Mouse (Mus musculus) embryonic facial prominence, embryonic 12.5 days (tissue): ENCODE measurements around the gene Stpg4. TPM values are rescaled to one million over a fixed set of nuclear protein-coding genes. Genes with fewer than 3 reads are reported as not detected.

ENCODE experiments used
- ATAC-seq: fragments of 200-750 bp; cut with Nextera tagmentation; 2 replicates; pipeline ENCODE4 v1.8.0; 2017; ENCODE audit not compliant: insufficient number of reproducible peaks, insufficient read depth, low FRiP score, low TSS enrichment
- H3K27ac ChIP-seq: fragments of 300-500 bp; sonication (generic); 2 replicates; pipeline ENCODE4 v1.5.1; 2016; ENCODE audit warnings: mild to moderate bottlenecking
- H3K27me3 ChIP-seq: fragments of 300-500 bp; sonication (generic); 2 replicates; pipeline ENCODE4 v1.6.1; 2016; ENCODE audit warnings: mild to moderate bottlenecking, moderate library complexity
- H3K36me3 ChIP-seq: fragments of 300-500 bp; sonication (generic); 2 replicates; pipeline ENCODE4 v1.6.1; 2016; ENCODE audit warnings: mild to moderate bottlenecking
- H3K4me1 ChIP-seq: fragments of 300-500 bp; sonication (generic); 2 replicates; pipeline ENCODE4 v1.6.1; 2016
- H3K4me2 ChIP-seq: fragments of 300-500 bp; sonication (generic); replicated peaks from 2 replicates; pipeline ENCODE4 v1.6.1; 2016; ENCODE audit warnings: mild to moderate bottlenecking, moderate library complexity
- H3K4me3 ChIP-seq: fragments of 300-500 bp; sonication (generic); 2 replicates; pipeline ENCODE4 v1.5.1; 2016; ENCODE audit warnings: mild to moderate bottlenecking
- H3K9ac ChIP-seq: fragments of 300-500 bp; sonication (generic); 2 replicates; pipeline ENCODE4 v1.6.1; 2016; ENCODE audit warnings: mild to moderate bottlenecking, moderate library complexity
- H3K9me3 ChIP-seq: fragments of 300-500 bp; sonication (generic); 2 replicates; pipeline ENCODE4 v1.6.1; 2016; ENCODE audit warnings: mild to moderate bottlenecking, moderate library complexity
- WGBS: fragments of 180-500 bp; shearing (Covaris S2); methylation state at CpG from one replicate; pipeline ENCODE4 v1.1.7; 2016; 5-methylcytosine and 5-hydroxymethylcytosine counted together
- polyA plus RNA-seq: library from polyadenylated mRNA; unstranded; fragments of >200 nt; fragmentation: Nextera tagmentation; extraction: Ambion mirVana; gene quantifications from 2 replicates; pipeline ENCODE4 v1.2.1, GENCODE M21; 2016

Gene Stpg4
- polyA plus RNA-seq, 1 experiment from 2014 or later: not detected

DNA sequence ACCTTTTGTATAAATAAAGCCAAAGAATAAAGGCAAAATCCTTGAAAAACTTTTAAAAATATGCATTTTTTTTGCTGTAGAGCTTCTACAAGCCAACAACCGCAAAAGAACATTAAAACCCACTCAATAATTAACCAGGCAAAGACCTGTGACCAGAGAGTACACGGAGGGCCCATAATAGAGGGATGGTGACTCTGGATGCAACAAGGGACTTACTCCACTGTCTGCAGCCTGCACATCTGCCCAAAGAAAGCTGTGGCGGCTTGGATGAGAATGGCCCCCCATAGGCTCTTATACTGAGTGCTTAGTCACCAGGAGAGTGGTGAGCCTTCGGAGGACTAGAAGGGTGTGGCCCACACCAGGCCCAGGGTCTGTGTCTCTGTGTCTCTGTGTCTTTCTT lies 24.1 kb downstream of the Stpg4 start:
- Histone ChIP-seq H3K9me3 (no peaks in the 10 kb centered on the region), H3K27me3 (no peaks in the 10 kb centered on the region), H3K36me3 (no peaks in the 10 kb centered on the region), H3K4me2 (no peak overlapping the region), H3K4me1 (no peaks in the 10 kb centered on the region), H3K27ac (no peak overlapping the region), H3K4me3 (no peak overlapping the region), H3K9ac (no peak overlapping the region)
- WGBS: 84% methylated on average over 4 of the region's 4 CpGs
- ATAC-seq: no peak

GRCm38 (mm10) chr17:87402444-87402843 lies 25.1 kb downstream of the Stpg4 start:
- H3K9ac ChIP-seq: no peak overlapping the region
- WGBS: 89% methylated on average over 11 of the region's 11 CpGs
- no peak overlapping the region for H3K4me2 ChIP-seq
- H3K4me1 ChIP-seq: no peaks in the 10 kb centered on the region
- no peaks in the 10 kb centered on the region for H3K36me3 ChIP-seq
- no peaks in the 10 kb centered on the region for H3K9me3 ChIP-seq
- no peaks in the 10 kb centered on the region for H3K27me3 ChIP-seq
- no peak for ATAC-seq
- H3K4me3 ChIP-seq: no peak overlapping the region
- no peak overlapping the region for H3K27ac ChIP-seq

DNA sequence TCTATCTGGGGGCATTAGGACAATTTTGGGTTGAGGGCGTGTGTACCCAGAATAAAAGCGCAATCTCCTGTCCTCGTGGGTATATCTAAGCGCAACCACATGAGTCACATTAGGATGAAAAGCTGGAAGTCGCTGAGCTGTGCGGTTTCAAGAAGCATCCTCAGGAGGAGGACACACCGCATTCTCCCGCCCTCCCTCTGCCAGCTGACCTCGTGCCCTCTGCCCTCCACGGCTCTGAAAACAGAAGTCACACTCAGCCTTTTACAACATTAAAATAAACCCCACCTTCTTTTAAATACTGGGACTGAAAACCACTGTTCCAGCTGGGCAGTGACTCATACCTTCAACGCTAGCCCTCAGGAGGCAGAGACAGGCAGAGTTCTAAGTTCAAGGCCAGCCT lies 30.5 kb downstream of the Stpg4 start:
- H3K4me1 ChIP-seq: no peaks in the 10 kb centered on the region
- H3K27ac ChIP-seq: no peak overlapping the region
- no peaks in the 10 kb centered on the region for H3K36me3 ChIP-seq
- no peaks in the 10 kb centered on the region for H3K27me3 ChIP-seq
- no peak overlapping the region for H3K4me3 ChIP-seq
- no peak overlapping the region for H3K4me2 ChIP-seq
- no peaks in the 10 kb centered on the region for H3K9me3 ChIP-seq
- WGBS: 59% methylated on average over 11 of the region's 11 CpGs
- no peak for ATAC-seq
- H3K9ac ChIP-seq: no peak overlapping the region

DNA sequence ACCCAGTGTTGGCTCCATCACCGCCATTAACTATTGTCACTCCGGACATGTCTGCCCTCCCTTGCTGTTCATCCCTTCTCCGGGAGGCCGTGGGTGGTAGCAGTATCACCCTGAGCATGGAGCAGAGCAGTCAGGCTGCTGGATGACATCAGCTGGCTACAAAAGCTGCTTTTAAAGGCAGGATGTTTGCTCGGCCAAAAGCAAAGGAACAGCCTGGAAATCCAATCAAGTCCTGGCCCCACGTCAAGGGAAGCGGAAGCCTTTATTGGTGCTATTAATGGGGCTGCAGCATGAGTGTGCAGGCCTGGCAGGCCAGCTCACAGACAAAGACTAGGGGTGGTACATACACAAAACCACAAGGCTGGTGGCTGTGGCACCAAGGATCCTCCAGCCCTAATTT lies 36.3 kb downstream of the Stpg4 start:
- Histone ChIP-seq H3K4me2 (no peak overlapping the region), H3K27ac (no peak overlapping the region), H3K9me3 (no peaks in the 10 kb centered on the region), H3K9ac (no peak overlapping the region), H3K4me1 (no peaks in the 10 kb centered on the region), H3K27me3 (no peaks in the 10 kb centered on the region), H3K4me3 (no peak overlapping the region), H3K36me3 (no peaks in the 10 kb centered on the region)
- ATAC-seq: no peak
- WGBS: 80% methylated on average over 7 of the region's 7 CpGs

DNA sequence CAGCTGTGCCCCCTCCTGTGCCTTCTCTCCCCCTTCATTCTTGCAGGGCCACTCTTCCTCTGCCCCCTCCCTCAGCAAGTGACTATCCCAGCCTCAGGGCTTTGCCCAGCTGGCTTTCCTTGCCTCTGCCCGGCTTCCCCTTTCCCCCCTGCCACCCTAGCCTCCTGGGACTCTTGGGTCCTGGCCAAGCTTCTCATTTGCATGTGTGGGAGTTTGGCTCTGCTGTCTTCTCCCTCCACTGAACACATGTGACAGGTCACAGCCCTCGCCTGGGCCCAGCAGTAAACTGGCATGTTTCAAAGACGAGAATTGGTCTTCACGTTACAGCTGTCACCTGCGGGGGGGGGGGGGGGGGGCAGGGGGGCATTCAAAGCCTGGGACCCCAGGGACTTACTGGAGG lies 40.5 kb downstream of the Stpg4 start:
- H3K36me3 ChIP-seq: no peaks in the 10 kb centered on the region
- H3K9me3 ChIP-seq: no peaks in the 10 kb centered on the region
- WGBS: 36% methylated on average over 4 of the region's 5 CpGs
- no peak overlapping the region for H3K4me2 ChIP-seq
- no peaks in the 10 kb centered on the region for H3K4me1 ChIP-seq
- no peak overlapping the region for H3K27ac ChIP-seq
- no peak for ATAC-seq
- H3K27me3 ChIP-seq: no peaks in the 10 kb centered on the region
- H3K4me3 ChIP-seq: no peak overlapping the region
- no peak overlapping the region for H3K9ac ChIP-seq

GRCm38 (mm10) chr17:87385835-87386234 lies 41.7 kb downstream of the Stpg4 start:
- no peaks in the 10 kb centered on the region for H3K36me3 ChIP-seq
- no peak overlapping the region for H3K9ac ChIP-seq
- H3K4me1 ChIP-seq: no peaks in the 10 kb centered on the region
- H3K27me3 ChIP-seq: no peaks in the 10 kb centered on the region
- no peaks in the 10 kb centered on the region for H3K9me3 ChIP-seq
- no peak overlapping the region for H3K27ac ChIP-seq
- no peak for ATAC-seq
- WGBS: 84% methylated on average over 3 of the region's 3 CpGs
- H3K4me3 ChIP-seq: no peak overlapping the region
- H3K4me2 ChIP-seq: no peak overlapping the region

- Histone ChIP-seq H3K4me3 (no peak overlapping the region), H3K9me3 (no peaks in the 10 kb centered on the region), H3K4me2 (no peak overlapping the region), H3K9ac (no peak overlapping the region), H3K4me1 (peaks cover 41% of the 10 kb centered on the region), H3K27me3 (no peaks in the 10 kb centered on the region), H3K27ac (no peak overlapping the region), H3K36me3 (no peaks in the 10 kb centered on the region)
- ATAC-seq: no peak
- WGBS: 85% methylated on average over 9 of the region's 9 CpGs
These were observed 46.9 kb downstream of the Stpg4 start for GRCm38 (mm10) chr17:87380681-87381080.

GRCm38 (mm10) chr17:87379821-87380220 lies 47.7 kb downstream of the Stpg4 start:
- no peaks in the 10 kb centered on the region for H3K9me3 ChIP-seq
- no peaks in the 10 kb centered on the region for H3K36me3 ChIP-seq
- no peak overlapping the region for H3K4me2 ChIP-seq
- H3K4me1 ChIP-seq: peaks cover 45% of the 10 kb centered on the region
- H3K27ac ChIP-seq: peak overlapping the region; percentile 30; the same call in 1 of the 2 replicates
- no peak overlapping the region for H3K4me3 ChIP-seq
- no peak for ATAC-seq
- WGBS: 49% methylated on average over 10 of the region's 10 CpGs
- no peak overlapping the region for H3K9ac ChIP-seq
- H3K27me3 ChIP-seq: no peaks in the 10 kb centered on the region

- WGBS: 76% methylated on average over 11 of the region's 11 CpGs
- Histone ChIP-seq H3K4me2 (no peak overlapping the region), H3K36me3 (no peaks in the 10 kb centered on the region), H3K27ac (peak overlapping the region; percentile 47), H3K9ac (no peak overlapping the region), H3K9me3 (no peaks in the 10 kb centered on the region), H3K27me3 (no peaks in the 10 kb centered on the region), H3K4me3 (no peak overlapping the region), H3K4me1 (peaks cover 45% of the 10 kb centered on the region)
- ATAC-seq: no peak
These were observed 48.3 kb downstream of the Stpg4 start for GRCm38 (mm10) chr17:87379160-87379624.

DNA sequence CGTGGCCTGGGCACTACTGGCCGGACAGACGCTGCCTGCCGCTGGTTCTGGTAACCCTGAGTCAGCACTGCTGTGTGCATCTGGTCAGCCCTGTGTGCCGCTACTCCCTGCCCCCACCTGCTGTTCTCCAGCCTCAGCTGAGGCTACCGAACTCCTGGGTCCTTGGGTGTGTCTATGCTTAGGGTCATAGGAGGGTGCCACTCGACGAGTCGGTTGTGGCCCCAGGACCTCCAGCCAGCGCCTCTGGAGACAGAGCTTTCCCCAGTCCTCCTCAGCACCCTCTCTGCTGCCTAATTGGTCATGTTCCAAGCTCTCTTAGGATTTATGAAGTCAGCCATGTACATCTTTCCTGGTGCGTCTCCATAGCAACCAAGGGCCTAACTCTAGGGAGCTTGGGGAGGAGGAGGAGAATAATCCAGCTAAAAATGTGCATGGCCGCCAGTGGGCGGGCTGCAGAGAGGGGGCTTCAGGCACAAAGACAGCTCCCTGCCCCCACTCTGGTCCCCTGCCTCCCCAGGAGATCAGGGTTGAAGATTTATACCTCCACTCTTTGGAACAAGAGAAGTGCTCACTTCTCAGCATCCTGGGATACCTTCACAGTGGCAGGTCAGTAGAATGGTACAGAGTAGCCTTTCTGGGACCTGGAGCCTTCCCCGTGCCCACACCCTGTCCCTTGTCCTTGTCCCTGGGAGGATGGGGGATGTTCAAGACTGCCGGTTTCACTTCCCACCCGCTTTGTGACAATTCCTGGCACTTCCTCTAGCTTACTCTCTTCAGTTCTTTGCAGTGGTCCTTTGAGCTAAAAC lies 49.0 kb downstream of the Stpg4 start:
- peak overlapping the region; percentile 47 for H3K27ac ChIP-seq
- no peak overlapping the region for H3K9ac ChIP-seq
- peaks cover 45% of the 10 kb centered on the region for H3K4me1 ChIP-seq
- no peaks in the 10 kb centered on the region for H3K36me3 ChIP-seq
- no peak overlapping the region for H3K4me2 ChIP-seq
- no peaks in the 10 kb centered on the region for H3K27me3 ChIP-seq
- H3K9me3 ChIP-seq: no peaks in the 10 kb centered on the region
- no peak overlapping the region for H3K4me3 ChIP-seq
- WGBS: 61% methylated on average over 16 of the region's 16 CpGs
- no peak for ATAC-seq

DNA sequence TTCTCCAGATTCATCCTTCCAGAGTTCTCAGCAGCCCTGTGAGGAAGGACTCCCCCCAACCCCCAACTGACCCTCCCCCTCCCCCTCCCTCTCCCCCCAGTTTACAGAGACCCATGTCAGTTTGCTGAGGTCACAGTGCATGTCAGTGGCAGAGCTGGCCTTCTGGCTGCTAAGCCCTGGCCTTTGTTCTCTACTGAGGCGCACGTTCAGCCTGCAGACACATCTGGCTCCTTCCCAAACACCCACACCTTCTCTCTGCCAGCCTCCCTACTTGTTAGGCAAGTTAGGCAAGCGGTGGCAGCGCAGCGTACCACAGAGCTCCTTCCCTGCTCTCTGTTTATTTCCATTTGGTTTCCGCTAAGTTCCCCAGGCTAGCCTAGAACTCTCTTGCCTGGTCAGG lies 50.0 kb downstream of the Stpg4 start:
- Histone ChIP-seq H3K4me2 (no peak overlapping the region), H3K4me1 (peaks cover 45% of the 10 kb centered on the region), H3K4me3 (no peak overlapping the region), H3K27me3 (no peaks in the 10 kb centered on the region), H3K27ac (peak overlapping the region; percentile 69; the same call in 1 of the 2 replicates), H3K9ac (no peak overlapping the region), H3K9me3 (no peaks in the 10 kb centered on the region), H3K36me3 (no peaks in the 10 kb centered on the region)
- no peak for ATAC-seq
- 43% methylated on average over 6 of the region's 6 CpGs for WGBS

DNA sequence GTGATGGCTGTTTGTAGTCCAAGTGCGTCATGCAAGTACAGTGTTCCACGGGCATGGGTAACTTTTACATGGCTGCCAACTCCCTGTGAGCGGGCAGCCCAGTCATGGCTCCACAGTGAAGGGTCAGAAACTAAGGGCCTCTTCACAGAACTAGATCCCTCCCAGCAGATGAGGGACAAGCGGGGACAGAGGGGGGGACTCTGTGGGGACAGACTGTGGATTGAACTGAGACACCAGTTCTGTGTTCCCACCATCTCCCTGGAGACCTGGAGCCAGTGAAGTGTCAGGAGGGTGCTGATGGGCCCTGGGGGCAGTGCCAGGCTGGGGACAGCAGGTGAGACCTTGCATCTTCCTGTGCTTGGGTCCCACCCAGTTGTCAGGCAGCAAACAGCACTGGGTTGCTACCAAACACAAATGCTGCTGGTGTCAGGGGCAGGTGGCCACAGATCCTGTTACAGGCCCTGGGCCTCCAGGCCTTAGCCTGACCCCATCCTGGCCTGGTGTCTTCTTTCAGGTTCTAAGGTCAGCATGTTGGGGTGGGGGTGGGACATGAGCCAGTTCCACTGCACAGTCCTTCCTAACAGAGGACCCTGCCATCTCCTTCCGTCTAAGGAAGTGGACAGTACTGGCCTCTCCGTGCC lies 50.6 kb downstream of the Stpg4 start:
- H3K36me3 ChIP-seq: no peaks in the 10 kb centered on the region
- H3K27ac ChIP-seq: peak overlapping the region; percentile 69

More for the DNA sequence above, 50.6 kb downstream of the Stpg4 start:
- Histone ChIP-seq H3K9ac (no peak overlapping the region), H3K4me3 (no peak overlapping the region), H3K4me2 (no peak overlapping the region), H3K27me3 (no peaks in the 10 kb centered on the region), H3K4me1 (peaks cover 45% of the 10 kb centered on the region), H3K9me3 (no peaks in the 10 kb centered on the region)
- ATAC-seq: 0 out of 2 replicates have a peak, but pooled peaks have one; percentile 13
- 61% methylated on average over 6 of the region's 6 CpGs for WGBS
